Mouse (Mus musculus): Measurements from ENCODE around the gene Tmem132a. TPM values are rescaled to one million over a fixed set of nuclear protein-coding genes. Genes with fewer than 3 reads are reported as not detected.
A peak's percentile ranks its signal among the peaks of the same experiment; 100 is the strongest.

Tmem132a gene
- polyA plus RNA-seq (2016; fragmentation: Nextera tagmentation; extraction: Ambion mirVana): 130 and 135 TPM in 2 replicates

DNA sequence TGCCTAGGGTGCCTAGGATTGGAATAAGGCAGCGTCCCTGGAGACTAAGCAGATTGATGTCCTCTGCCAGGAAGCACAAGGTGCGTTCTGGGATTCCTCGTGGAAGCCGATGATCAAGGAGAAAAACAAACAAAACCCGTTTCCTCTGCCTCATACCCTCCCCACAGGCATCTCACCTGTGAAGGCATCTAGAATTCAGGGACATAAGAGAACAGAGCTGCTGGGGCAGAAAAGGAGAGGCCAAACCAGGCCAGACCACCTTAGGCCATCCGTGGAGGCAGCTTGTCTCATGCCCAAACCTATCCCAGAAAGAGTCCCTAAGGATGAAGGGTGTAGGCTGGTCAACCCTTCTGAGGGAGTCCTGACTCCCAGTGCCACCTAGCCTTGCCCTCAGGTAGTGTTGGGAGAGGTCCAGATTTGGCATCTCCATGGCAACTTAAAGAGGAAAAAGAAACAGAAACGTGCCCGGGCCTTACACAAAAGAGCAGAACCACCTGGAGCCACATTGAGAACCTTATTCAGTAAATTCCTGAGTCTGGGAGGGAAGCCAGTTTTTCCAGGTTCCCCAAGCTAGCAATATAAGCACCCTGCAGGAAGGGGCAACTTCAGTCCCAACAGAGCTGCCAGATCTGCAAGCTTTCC, at the start of gene Tmem132a:
Gene Tmem132a (minus strand): TSS at position 55 of the 642 bp plus-strand sequence.
- ATAC-seq (ENCODE audit: insufficient number of reproducible peaks, insufficient read depth, low FRiP score, low TSS enrichment): no peak

DNA sequence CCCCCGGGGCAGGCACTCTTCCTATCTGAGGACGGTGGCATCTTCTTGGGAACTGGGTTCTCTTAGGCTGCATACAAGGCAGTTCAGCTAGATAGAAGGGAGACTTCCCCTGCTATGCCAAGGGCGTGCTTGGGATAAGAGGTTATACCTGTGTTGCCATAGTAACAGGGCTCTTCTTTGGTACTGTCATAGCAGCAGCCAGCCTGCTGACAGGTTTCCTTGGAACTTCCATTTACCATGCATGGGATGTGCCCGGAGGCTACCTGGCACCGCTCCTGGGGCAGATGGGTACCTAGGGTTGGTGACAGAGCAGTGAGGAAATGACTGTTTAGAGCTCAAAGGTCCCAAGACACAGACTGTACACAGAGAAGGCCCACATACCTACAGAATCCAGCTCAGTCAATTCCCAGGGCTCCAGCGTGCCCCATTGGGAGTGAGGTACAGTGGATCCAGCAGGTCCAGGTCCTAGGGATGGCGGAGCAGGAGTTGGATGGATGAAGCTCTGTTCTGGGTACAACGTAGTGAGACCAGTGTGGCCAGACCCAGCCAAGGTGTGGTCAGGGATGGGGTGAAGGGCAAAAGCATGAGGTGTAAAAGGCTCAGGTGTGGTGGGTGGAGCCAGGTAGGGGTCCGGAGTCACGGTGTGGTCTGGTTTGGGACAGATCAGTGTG, 48.7 kb upstream of the Tmem132a start:
- ATAC-seq (ENCODE audit: insufficient number of reproducible peaks, insufficient read depth, low FRiP score, low TSS enrichment): no peak
- no peak overlapping the region for H3K4me2 ChIP-seq (replicated peaks)
- 85% methylated on average over 10 of the region's 10 CpGs for whole genome bisulfite sequencing
- no peaks in the 10 kb centered on the region for H3K27me3 ChIP-seq
- H3K27ac ChIP-seq: no peak overlapping the region
- H3K36me3 ChIP-seq: no peaks in the 10 kb centered on the region
- no peak overlapping the region for H3K4me3 ChIP-seq
- no peaks in the 10 kb centered on the region for H3K9me3 ChIP-seq
- no peaks in the 10 kb centered on the region for H3K4me1 ChIP-seq
- H3K9ac ChIP-seq: no peak overlapping the region

More for the DNA sequence above, at the start of gene Tmem132a:
- Histone ChIP-seq H3K9me3 (no peaks in the 10 kb centered on the region), H3K4me2 (replicated peaks) (peak within 1 kb of the TSS; percentile 79), H3K9ac (peak within 1 kb of the TSS; percentile 86), H3K36me3 (peaks cover 57% of the 10 kb centered on the region), H3K4me1 (peaks cover 22% of the 10 kb centered on the region), H3K4me3 (peak within 1 kb of the TSS; percentile 80), H3K27me3 (no peaks in the 10 kb centered on the region), H3K27ac (peak within 1 kb of the TSS; percentile 87)
- 1% methylated on average over 8 of the region's 8 CpGs for WGBS

DNA sequence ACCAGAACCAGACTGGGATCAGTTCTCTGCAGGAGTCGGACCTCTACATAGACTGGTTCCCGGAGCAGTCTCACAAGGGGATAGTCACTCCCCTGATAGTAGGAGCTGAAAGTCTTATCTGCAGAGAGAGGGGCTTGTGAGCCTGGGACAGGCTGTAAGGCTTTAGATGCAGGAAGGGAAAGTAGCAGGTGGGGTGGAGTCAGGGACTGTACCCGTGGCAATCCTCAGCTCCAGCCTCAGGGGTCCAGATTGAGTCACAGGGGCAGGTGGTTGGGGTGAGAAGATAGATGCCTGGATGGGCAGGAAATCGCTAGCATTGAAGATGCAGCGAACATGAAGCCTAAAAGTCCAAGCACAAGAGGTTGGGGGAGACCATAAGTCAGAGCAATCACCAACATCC, 46.8 kb upstream of the Tmem132a start:
- Histone ChIP-seq H3K4me2 (replicated peaks) (no peak overlapping the region), H3K36me3 (no peaks in the 10 kb centered on the region), H3K9ac (no peak overlapping the region), H3K9me3 (no peaks in the 10 kb centered on the region), H3K27me3 (no peaks in the 10 kb centered on the region), H3K4me3 (no peak overlapping the region), H3K4me1 (no peaks in the 10 kb centered on the region), H3K27ac (no peak overlapping the region)
- no peak for ATAC-seq (ENCODE audit: insufficient number of reproducible peaks, insufficient read depth, low FRiP score, low TSS enrichment)
- WGBS: 73% methylated on average over 5 of the region's 5 CpGs

DNA sequence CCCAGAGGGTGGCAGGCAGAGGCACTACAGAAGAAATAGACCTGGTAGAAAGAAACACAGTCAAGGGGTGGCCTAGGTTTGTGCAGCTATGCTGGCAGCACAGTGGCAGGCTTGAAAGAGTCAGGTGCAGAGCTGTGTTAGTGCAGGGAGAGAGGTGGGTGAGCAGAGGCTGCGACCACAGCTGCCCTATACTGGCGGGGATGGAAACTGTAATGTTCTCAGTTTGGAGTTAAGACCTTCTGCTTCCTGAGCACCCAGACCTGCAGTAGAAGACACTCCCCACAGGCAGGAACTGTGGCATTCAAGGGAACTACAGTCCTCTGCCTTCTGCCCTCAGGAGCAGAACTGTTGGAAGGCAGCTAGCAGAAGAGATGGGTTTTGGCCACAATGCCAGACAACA, 45.1 kb upstream of the Tmem132a start:
- H3K4me3 ChIP-seq: no peak overlapping the region
- H3K36me3 ChIP-seq: no peaks in the 10 kb centered on the region
- no peak overlapping the region for H3K9ac ChIP-seq
- no peaks in the 10 kb centered on the region for H3K27me3 ChIP-seq
- 71% methylated on average over 2 of the region's 2 CpGs for WGBS
- H3K9me3 ChIP-seq: no peaks in the 10 kb centered on the region
- no peak overlapping the region for H3K27ac ChIP-seq
- H3K4me1 ChIP-seq: no peaks in the 10 kb centered on the region
- no peak overlapping the region for H3K4me2 ChIP-seq (replicated peaks)
- no peak for ATAC-seq (ENCODE audit: insufficient number of reproducible peaks, insufficient read depth, low FRiP score, low TSS enrichment)

DNA sequence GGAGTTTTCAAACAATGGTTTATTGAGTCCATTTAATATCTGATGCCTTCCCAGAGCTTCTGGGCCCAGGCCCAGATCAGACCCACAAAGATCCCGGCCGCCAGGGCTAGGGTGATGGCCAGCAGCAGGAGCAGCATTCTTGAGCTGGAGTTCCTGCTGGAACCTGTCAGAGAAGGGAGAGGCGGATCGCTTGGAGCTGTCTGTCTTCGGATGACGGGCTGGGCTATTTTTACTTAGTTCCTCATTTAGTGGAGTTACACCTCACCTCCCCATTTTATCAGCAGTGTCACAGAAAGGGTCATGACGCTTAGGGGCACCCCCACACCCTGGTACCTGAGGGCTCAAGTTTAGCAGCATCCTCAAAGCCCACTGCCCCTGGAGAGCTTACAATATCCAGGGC, 44.6 kb upstream of the Tmem132a start:
- H3K4me2 ChIP-seq (replicated peaks): no peak overlapping the region
- H3K4me3 ChIP-seq: no peak overlapping the region
- no peak overlapping the region for H3K27ac ChIP-seq
- ATAC-seq (ENCODE audit: insufficient number of reproducible peaks, insufficient read depth, low FRiP score, low TSS enrichment): no peak
- H3K9me3 ChIP-seq: no peaks in the 10 kb centered on the region
- H3K36me3 ChIP-seq: no peaks in the 10 kb centered on the region
- no peak overlapping the region for H3K9ac ChIP-seq
- H3K4me1 ChIP-seq: no peaks in the 10 kb centered on the region
- 68% methylated on average over 7 of the region's 7 CpGs for WGBS
- H3K27me3 ChIP-seq: no peaks in the 10 kb centered on the region

DNA sequence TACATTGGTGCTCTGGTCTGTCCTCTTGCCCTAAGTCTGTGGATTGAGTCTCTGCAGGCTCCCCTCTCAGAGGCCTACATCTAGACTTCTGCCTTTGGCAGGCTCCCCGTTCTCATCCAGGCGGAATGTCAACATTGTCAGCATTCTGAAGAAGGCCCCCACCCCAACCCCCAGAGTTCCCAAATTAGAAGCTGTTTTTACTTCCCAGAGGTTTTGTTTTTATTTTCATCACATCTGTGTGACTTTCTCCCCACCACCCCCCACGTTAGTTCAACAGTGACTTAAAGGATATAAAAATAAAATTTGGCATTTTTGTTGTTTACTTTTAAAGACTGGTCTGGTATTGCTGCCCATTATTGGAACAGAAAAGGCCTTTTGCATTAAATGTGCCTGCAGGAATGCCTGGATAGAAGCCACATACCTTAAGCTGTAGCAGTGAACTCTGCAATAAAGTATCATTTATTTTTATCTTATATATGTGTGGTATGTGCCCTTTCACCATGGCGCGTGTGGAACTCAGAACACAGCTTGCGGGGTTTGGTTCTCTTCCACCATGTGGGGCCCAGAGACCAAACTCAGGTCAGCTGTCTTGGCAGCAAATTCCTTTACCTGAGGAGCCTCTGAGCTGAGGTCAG, 39.5 kb upstream of the Tmem132a start:
- Histone ChIP-seq H3K27ac (peak overlapping the region; percentile 74), H3K9me3 (no peaks in the 10 kb centered on the region), H3K4me1 (no peaks in the 10 kb centered on the region), H3K36me3 (peaks cover 43% of the 10 kb centered on the region), H3K4me2 (replicated peaks) (no peak overlapping the region), H3K4me3 (no peak overlapping the region), H3K9ac (no peak overlapping the region), H3K27me3 (no peaks in the 10 kb centered on the region)
- 70% methylated on average over 6 of the region's 6 CpGs for WGBS
- no peak for ATAC-seq (ENCODE audit: insufficient number of reproducible peaks, insufficient read depth, low FRiP score, low TSS enrichment)

DNA sequence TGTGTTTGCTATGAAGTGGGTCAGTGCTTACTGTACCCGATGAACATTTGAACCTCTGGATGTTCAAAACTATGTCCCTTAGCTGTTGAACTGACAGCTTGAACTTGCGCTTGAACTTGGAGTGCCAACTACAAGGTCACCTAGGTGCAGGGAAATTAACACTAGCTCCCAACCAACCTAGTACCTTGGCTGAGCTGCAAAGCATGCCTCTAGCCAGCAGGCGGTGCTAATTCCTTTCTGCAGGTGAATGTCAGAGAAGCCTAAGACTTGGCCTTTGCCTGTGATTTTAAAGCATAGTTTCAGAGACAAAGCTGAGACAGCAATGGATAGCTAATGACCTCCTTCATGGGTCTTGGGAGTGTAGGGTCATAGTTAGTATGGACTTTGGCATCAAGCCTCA, 38.2 kb upstream of the Tmem132a start:
- WGBS: 53% methylated on average over 3 of the region's 3 CpGs
- Histone ChIP-seq H3K27ac (no peak overlapping the region), H3K9ac (no peak overlapping the region), H3K4me3 (no peak overlapping the region), H3K4me2 (replicated peaks) (no peak overlapping the region), H3K9me3 (no peaks in the 10 kb centered on the region), H3K27me3 (no peaks in the 10 kb centered on the region), H3K36me3 (peaks cover 56% of the 10 kb centered on the region), H3K4me1 (no peaks in the 10 kb centered on the region)
- ATAC-seq (ENCODE audit: insufficient number of reproducible peaks, insufficient read depth, low FRiP score, low TSS enrichment): no peak

DNA sequence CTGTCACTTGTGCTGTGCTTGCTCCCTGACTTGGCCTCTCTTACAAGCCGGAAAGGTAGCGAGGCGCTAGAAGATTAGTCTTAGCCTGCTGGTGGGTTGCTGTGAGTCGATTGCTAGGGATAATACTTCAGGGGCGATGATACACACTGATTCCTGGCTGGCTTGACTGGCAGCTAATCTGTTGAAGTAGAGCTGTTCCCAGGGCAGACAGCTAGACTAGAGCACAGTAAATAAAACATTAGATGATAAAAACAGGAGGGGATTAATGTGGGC, 35.9 kb upstream of the Tmem132a start:
- Histone ChIP-seq H3K4me3 (no peak overlapping the region), H3K27ac (peak overlapping the region; percentile 68), H3K27me3 (no peaks in the 10 kb centered on the region), H3K9me3 (no peaks in the 10 kb centered on the region), H3K9ac (no peak overlapping the region), H3K4me2 (replicated peaks) (no peak overlapping the region), H3K36me3 (peaks cover 78% of the 10 kb centered on the region), H3K4me1 (no peaks in the 10 kb centered on the region)
- no peak for ATAC-seq (ENCODE audit: insufficient number of reproducible peaks, insufficient read depth, low FRiP score, low TSS enrichment)
- WGBS: 87% methylated on average over 5 of the region's 5 CpGs

DNA sequence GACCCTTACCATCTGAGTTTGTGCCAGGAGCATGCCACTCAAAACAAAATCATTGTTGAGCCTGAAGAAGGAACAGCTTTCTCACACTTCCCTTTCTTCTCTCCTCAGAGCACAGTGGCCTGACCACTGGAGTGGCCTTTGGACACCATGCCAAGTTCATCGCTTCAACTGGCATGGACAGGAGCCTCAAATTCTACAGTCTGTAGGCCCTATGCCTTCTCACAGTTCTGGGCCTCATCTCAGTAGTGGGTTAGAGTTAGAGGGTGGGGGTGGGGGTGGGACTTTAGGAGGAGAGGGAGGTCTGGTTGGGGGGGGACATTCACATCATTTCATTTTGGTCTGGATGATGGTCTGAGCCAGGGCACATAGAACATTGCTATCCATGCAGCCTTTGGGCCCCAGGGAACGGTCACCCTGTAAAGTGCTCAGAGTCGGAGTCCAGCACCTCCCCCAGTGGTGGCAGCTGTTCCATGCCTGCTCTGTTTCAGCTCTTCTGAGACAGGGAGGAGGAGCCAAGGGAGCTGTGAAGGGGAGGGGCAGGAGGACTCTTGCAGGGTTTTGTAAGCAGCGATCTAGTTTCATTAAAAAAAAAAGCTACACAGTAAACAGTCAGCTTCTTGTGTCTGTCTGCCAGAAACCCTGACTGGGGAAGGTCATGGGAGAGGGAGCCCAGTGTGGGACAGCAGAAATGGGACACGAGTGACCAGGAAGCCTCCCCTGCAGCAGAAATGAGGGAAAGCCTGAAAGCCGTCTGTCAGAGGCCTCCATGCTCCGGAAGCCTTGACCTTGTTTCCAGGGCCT, 35.4 kb upstream of the Tmem132a start:
- peak; percentile 73; the same call in 1 of the 2 replicates for ATAC-seq (ENCODE audit: insufficient number of reproducible peaks, insufficient read depth, low FRiP score, low TSS enrichment)
- Histone ChIP-seq H3K36me3 (peaks cover 83% of the 10 kb centered on the region), H3K27ac (peak overlapping the region; percentile 68), H3K27me3 (no peaks in the 10 kb centered on the region), H3K4me3 (no peak overlapping the region), H3K4me2 (replicated peaks) (no peak overlapping the region), H3K4me1 (no peaks in the 10 kb centered on the region), H3K9ac (no peak overlapping the region), H3K9me3 (no peaks in the 10 kb centered on the region)
- 57% methylated on average over 7 of the region's 7 CpGs for WGBS

DNA sequence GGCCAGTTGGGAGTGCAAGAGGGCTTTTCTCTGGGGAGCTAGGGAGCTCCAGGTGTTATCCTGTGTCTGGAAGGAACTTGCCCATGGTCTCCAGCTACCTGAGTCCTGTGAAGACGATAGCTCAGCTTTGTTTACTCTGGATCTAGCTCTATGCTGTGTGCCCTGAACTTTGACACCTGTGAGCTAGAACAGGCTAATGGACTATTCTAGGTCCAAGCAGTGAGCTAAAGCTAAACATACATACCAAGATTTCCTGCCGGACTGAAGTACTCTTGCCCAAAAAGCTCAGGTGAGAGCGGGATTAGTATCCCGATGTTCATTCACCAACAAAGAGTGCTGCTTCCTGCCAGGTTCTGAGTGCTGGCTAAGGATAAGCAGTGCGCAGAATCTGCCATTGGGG, 34.8 kb upstream of the Tmem132a start:
- WGBS: 93% methylated on average over 5 of the region's 5 CpGs
- Histone ChIP-seq H3K4me1 (no peaks in the 10 kb centered on the region), H3K27ac (peak overlapping the region; percentile 55; the same call in 1 of the 2 replicates), H3K4me3 (no peak overlapping the region), H3K4me2 (replicated peaks) (no peak overlapping the region), H3K36me3 (peaks cover 89% of the 10 kb centered on the region), H3K9ac (no peak overlapping the region), H3K27me3 (no peaks in the 10 kb centered on the region), H3K9me3 (no peaks in the 10 kb centered on the region)
- ATAC-seq (ENCODE audit: insufficient number of reproducible peaks, insufficient read depth, low FRiP score, low TSS enrichment): no peak

DNA sequence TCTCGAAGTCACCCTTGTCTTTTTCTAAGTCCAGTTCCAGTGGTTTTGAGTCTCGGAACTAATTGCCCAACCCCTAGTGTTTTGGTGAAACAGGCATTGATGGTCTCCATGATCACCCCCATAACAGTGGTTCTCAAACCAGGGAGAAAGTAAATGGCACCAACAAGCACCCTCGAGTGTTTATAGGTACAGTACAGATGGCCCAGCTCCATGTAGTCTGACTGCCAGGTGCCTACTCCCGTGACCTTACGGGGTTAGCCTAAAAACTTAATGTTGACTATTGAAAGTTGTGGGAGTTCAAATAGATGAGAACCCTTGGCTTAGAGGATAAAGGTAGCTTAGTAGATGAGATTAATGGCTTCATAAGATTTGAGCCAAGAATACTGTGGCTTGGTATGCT, 31.3 kb upstream of the Tmem132a start:
- no peak for ATAC-seq (ENCODE audit: insufficient number of reproducible peaks, insufficient read depth, low FRiP score, low TSS enrichment)
- Histone ChIP-seq H3K9me3 (no peaks in the 10 kb centered on the region), H3K4me3 (no peak overlapping the region), H3K36me3 (peaks cover 86% of the 10 kb centered on the region), H3K27ac (no peak overlapping the region), H3K27me3 (no peaks in the 10 kb centered on the region), H3K4me2 (replicated peaks) (no peak overlapping the region), H3K9ac (no peak overlapping the region), H3K4me1 (peaks cover 9% of the 10 kb centered on the region)
- 91% methylated on average over 5 of the region's 5 CpGs for WGBS

All from embryonic facial prominence, embryonic 12.5 days (tissue).